Mouse (Mus musculus) stomach, embryonic 14.5 days (tissue): ENCODE results near the gene Pank1. TPM values are rescaled to one million over a fixed set of nuclear protein-coding genes. Genes with fewer than 3 reads are reported as not detected.

Experiments used
- ATAC-seq: fragments of 200-750 bp; cut with Nextera tagmentation; 2 replicates; pipeline ENCODE4 v1.8.0; 2017; ENCODE audit warnings: low read depth, moderate TSS enrichment; ENCODE audit not compliant: insufficient number of reproducible peaks, insufficient read depth, low FRiP score
- H3K27ac ChIP-seq: fragments of 300-500 bp; sonication (generic); 2 replicates; pipeline ENCODE4 v1.5.1; 2014; ENCODE audit warnings: mild to moderate bottlenecking, low read length, moderate library complexity, mixed read lengths
- H3K27me3 ChIP-seq: fragments of 300-500 bp; sonication (generic); 2 replicates; pipeline ENCODE4 v1.6.1; 2014; ENCODE audit warnings: low read length, control low read depth, mixed read lengths; ENCODE audit not compliant: control insufficient read depth, insufficient read depth
- H3K36me3 ChIP-seq: fragments of 300-500 bp; sonication (generic); 2 replicates; pipeline ENCODE4 v1.6.1; 2014; ENCODE audit warnings: mild to moderate bottlenecking, control low read depth, low read length, moderate library complexity, mixed read lengths; ENCODE audit not compliant: control insufficient read depth, insufficient read depth
- H3K4me1 ChIP-seq: fragments of 300-500 bp; sonication (generic); 2 replicates; pipeline ENCODE4 v1.6.1; 2014; ENCODE audit warnings: low read length, control low read depth, mixed read lengths; ENCODE audit not compliant: control insufficient read depth, insufficient read depth
- H3K4me2 ChIP-seq: fragments of 300-500 bp; sonication (generic); replicated peaks from 2 replicates; pipeline ENCODE4 v1.6.1; 2014; ENCODE audit warnings: low read depth, low read length, control low read depth
- H3K4me3 ChIP-seq: fragments of 300-500 bp; sonication (generic); 2 replicates; pipeline ENCODE4 v1.5.1; 2014; ENCODE audit warnings: low read depth, low read length, control low read depth
- H3K9ac ChIP-seq: fragments of 300-500 bp; sonication (generic); replicated peaks from 2 replicates; pipeline ENCODE4 v1.6.1; 2014; ENCODE audit warnings: low read depth, mild to moderate bottlenecking, control low read depth, low read length, moderate library complexity, mixed read lengths
- H3K9me3 ChIP-seq: fragments of 300-500 bp; sonication (generic); 2 replicates; pipeline ENCODE4 v1.6.1; 2016; ENCODE audit warnings: low read depth, low read length, control low read depth; ENCODE audit not compliant: control insufficient read depth
- WGBS: fragments of 180-500 bp; shearing (Covaris S2); extraction: QIAGEN DNeasy Blood & Tissue Kit; methylation state at CpG from one replicate; pipeline ENCODE4 v1.1.7; 2014; 5-methylcytosine and 5-hydroxymethylcytosine counted together
- microRNA counts: library from miRNA; unstranded; fragments of <30 nt; microRNA quantifications from one replicate; lab custom pipeline; 2016
- microRNA-seq: library from miRNA; unstranded; fragments of <30 nt; microRNA quantifications from one replicate; pipeline ENCODE4, GENCODE M21; 2016
- polyA plus RNA-seq: library from polyadenylated mRNA; unstranded; fragments of >200 nt; fragmentation: Nextera tagmentation; extraction: Ambion mirVana; gene quantifications from 2 replicates; pipeline ENCODE4 v1.2.1, GENCODE M21; 2014

Pank1 gene
- polyA plus RNA-seq, 1 experiment from 2014 or later, result 10.0 TPM

DNA sequence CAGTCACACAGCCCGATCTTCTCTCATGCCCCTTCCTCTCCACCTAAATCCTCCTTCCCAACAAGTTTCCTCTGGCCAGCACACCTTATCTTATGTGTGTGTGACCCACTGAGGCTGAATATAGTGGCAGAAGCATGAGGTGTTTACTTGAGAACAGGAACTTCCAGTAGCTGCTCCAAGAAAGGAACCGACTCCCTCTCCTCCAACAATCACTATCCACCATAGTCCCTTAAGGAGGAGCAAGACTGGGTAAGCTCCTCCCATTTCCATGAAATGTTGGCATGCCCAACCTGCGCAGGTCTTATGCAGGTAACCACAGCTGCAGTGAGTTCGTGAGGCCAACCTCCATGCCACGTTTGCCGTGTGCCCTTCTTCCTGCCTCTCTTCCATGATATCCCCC is 108.5 kb downstream of the Pank1 start:
- Histone ChIP-seq H3K4me1 (no peaks in the 10 kb centered on the region), H3K4me2 (no peak overlapping the region), H3K9me3 (no peaks in the 10 kb centered on the region), H3K9ac (no peak overlapping the region), H3K27me3 (no peaks in the 10 kb centered on the region), H3K4me3 (no peak overlapping the region), H3K27ac (no peak overlapping the region), H3K36me3 (no peaks in the 10 kb centered on the region)
- no peak for ATAC-seq
- 84% methylated on average over 6 of the region's 6 CpGs for WGBS

DNA sequence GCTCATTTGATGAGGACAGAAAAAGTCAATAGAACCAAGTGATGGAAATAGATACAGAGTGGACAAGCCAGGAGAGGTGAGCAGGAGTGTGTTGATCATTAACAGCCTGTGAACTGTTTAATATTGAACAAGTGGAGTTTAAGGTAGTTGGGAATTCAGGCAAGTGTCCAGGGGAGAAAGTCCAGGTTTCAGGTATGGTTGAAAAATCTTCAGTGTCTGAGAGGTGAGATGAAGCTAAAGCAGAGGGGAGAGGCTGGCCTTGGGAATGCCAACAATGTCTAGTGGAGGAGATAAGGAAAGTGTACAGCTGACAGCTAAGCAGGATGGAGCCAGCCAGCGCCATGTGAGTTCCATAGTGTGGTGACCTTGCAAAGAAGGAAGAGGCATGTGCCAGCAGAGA is 120.5 kb downstream of the Pank1 start:
- no peak for ATAC-seq
- H3K27me3 ChIP-seq, result no peaks in the 10 kb centered on the region
- H3K4me1 ChIP-seq, result no peaks in the 10 kb centered on the region
- H3K4me2 ChIP-seq, result no peak overlapping the region
- no peaks in the 10 kb centered on the region for H3K9me3 ChIP-seq
- no peak overlapping the region for H3K9ac ChIP-seq
- no peak overlapping the region for H3K27ac ChIP-seq
- 33% methylated on average over 1 of the region's 1 CpGs for WGBS
- H3K4me3 ChIP-seq, result no peak overlapping the region
- H3K36me3 ChIP-seq, result no peaks in the 10 kb centered on the region

MicroRNAs within 50 kb of the gene (microRNA counts, 519-probe panel; counts per million panel counts)
- microRNA mmu-miR-107 (lab: Ali Mortazavi, UCI), result 3,391 counts per million, percentile 65 among the panel's probes with 10 or more counts

Small RNAs within 50 kb of the gene (microRNA-seq; reads per million reads assigned to microRNA genes)
- 1,577 reads per million, percentile 76 among the genes with 10 or more reads in this experiment for gene Mir107

Other genes with a start within 250 kb of the Pank1 start
- gene Ifit1bl2, start 238.7 kb downstream of the Pank1 start, polyA plus RNA-seq, result not detected in 2 replicates
- gene Ifit1, start 238.6 kb downstream of the Pank1 start, polyA plus RNA-seq, result 0.28 and 0.54 TPM in 2 replicates
- gene Slc16a12, start 132.2 kb downstream of the Pank1 start, polyA plus RNA-seq, result 2.7 and 4.1 TPM in 2 replicates
- gene Kif20b, start 42.9 kb upstream of the Pank1 start, polyA plus RNA-seq, result 71.4 and 77.5 TPM in 2 replicates